Mouse (Mus musculus) CH12.LX (cell line): ENCODE measurements at regions not wholly inside any gene's neighbourhood (a gene's known extent, or its start where the extent isn't known, plus 50 kb on each side); places are given as distances from the start of the nearest gene placed in this dataset.

ENCODE experiments used
- DNase-seq: peaks from one replicate; pipeline ENCODE4 v3.0.0-alpha.2; 2013; ENCODE audit errors: extremely low read depth
- H3K27ac ChIP-seq: 2 replicates; pipeline ENCODE4 v1.5.1; 2012; ENCODE audit warnings: low read depth, mild to moderate bottlenecking, control low read depth, moderate library complexity; ENCODE audit not compliant: insufficient read depth
- H3K27me3 ChIP-seq: replicated peaks from 2 replicates; pipeline ENCODE3; 2012; ENCODE audit warnings: inconsistent platforms
- H3K36me3 ChIP-seq, 2 experiments: replicated peaks in 1 of 2; 2 replicates each; pipeline versions ENCODE3 to v1.6.1; 2012; ENCODE audit warnings: inconsistent platforms in 1 of 2, low read length in 1 of 2, mild to moderate bottlenecking in 1 of 2, mixed read lengths in 1 of 2, moderate library complexity in 1 of 2; ENCODE audit not compliant: control insufficient read depth in 1 of 2, insufficient read depth in 1 of 2
- H3K4me1 ChIP-seq, 2 experiments: 2 replicates each; pipeline ENCODE4 v1.6.1; 2012; ENCODE audit warnings: inconsistent platforms in 1 of 2, moderate library complexity in 1 of 2; ENCODE audit not compliant: insufficient read depth in 2 of 2, control insufficient read depth in 1 of 2
- H3K4me2 ChIP-seq: 2 replicates; pipeline ENCODE4 v1.6.1; 2012; ENCODE audit warnings: low read depth, mild to moderate bottlenecking, control low read depth; ENCODE audit not compliant: poor library complexity, insufficient read depth, severe bottlenecking
- H3K4me3 ChIP-seq, 3 experiments: fragments of 150-350 bp in 1 of 3; sonication (generic) in 1 of 3; replicated peaks in 1 of 3; 2 replicates each; pipeline versions ENCODE3 to v1.5.1; 2011 to 2012; ENCODE audit warnings: low read depth in 2 of 3, low read length in 2 of 3, mild to moderate bottlenecking in 2 of 3, moderate library complexity in 2 of 3, control low read depth in 1 of 3, improper control_type of control experiment in 1 of 3, inconsistent platforms in 1 of 3, mixed read lengths in 1 of 3; ENCODE audit not compliant: poor library complexity in 1 of 3
- H3K79me2 ChIP-seq: replicated peaks from 2 replicates; pipeline ENCODE4 v1.6.1; 2012; ENCODE audit warnings: mild to moderate bottlenecking, moderate library complexity; ENCODE audit not compliant: control insufficient read depth, poor library complexity, insufficient read depth, severe bottlenecking; ENCODE audit errors: extremely low read depth
- H3K9ac ChIP-seq: 2 replicates; pipeline ENCODE4 v1.6.1; 2012; ENCODE audit warnings: low read depth, mild to moderate bottlenecking, control low read depth, moderate library complexity; ENCODE audit not compliant: insufficient read depth
- H3K9me3 ChIP-seq: replicated peaks from 2 replicates; pipeline ENCODE3; 2012; ENCODE audit warnings: low read length, inconsistent platforms, mixed read lengths
- BHLHE40 ChIP-seq: IDR thresholded peaks from 2 replicates; pipeline ENCODE4 v1.6.1; 2011; ENCODE audit warnings: mild to moderate bottlenecking, low read depth, low read length, improper control_type of control experiment
- CTCF ChIP-seq, 2 experiments: IDR thresholded peaks in 1 of 2; conservative IDR thresholded peaks in 1 of 2; 2 replicates each; pipeline ENCODE4 v1.5.1; 2011 to 2012; ENCODE audit warnings: low read depth in 2 of 2, low read length in 2 of 2, improper control_type of control experiment in 1 of 2, inconsistent platforms in 1 of 2, mild to moderate bottlenecking in 1 of 2, moderate library complexity in 1 of 2
- E2F4 ChIP-seq: IDR thresholded peaks from 2 replicates; pipeline ENCODE4 v1.6.1; 2011; ENCODE audit warnings: low read depth, low read length, improper control_type of control experiment; ENCODE audit not compliant: insufficient replicate concordance
- ELF1 ChIP-seq: IDR thresholded peaks from 2 replicates; pipeline ENCODE4 v1.6.1; 2014; ENCODE audit warnings: low read depth, mild to moderate bottlenecking, inconsistent platforms, low read length, improper control_type of control experiment
- ETS1 ChIP-seq: conservative IDR thresholded peaks from 2 replicates; pipeline ENCODE4 v1.6.1; 2012; ENCODE audit warnings: low read depth, mild to moderate bottlenecking, inconsistent platforms, low read length, improper control_type of control experiment, moderate library complexity
- IRF4 ChIP-seq: IDR thresholded peaks from 2 replicates; pipeline ENCODE4 v1.6.1; 2014; ENCODE audit warnings: low read depth, mild to moderate bottlenecking, inconsistent platforms, low read length, improper control_type of control experiment
- JUN ChIP-seq: IDR thresholded peaks from 2 replicates; pipeline ENCODE4 v1.6.1; 2011; ENCODE audit warnings: low read depth, mild to moderate bottlenecking, low read length, improper control_type of control experiment, moderate library complexity; ENCODE audit not compliant: insufficient read depth
- JUND ChIP-seq: conservative IDR thresholded peaks from 2 replicates; pipeline ENCODE4 v1.6.1; 2011; ENCODE audit warnings: low read depth, low read length, improper control_type of control experiment
- KAT2A ChIP-seq: IDR thresholded peaks from 2 replicates; pipeline ENCODE4 v1.6.1; 2012; ENCODE audit warnings: low read length, improper control_type of control experiment, inconsistent platforms; ENCODE audit not compliant: insufficient replicate concordance
- MAFK ChIP-seq: IDR thresholded peaks from 2 replicates; pipeline ENCODE4 v1.6.1; 2011; ENCODE audit warnings: low read length, improper control_type of control experiment; ENCODE audit not compliant: insufficient replicate concordance
- MAX ChIP-seq: IDR thresholded peaks from 2 replicates; pipeline ENCODE4 v1.6.1; 2011; ENCODE audit warnings: low read length, improper control_type of control experiment
- MAZ ChIP-seq: IDR thresholded peaks from 2 replicates; pipeline ENCODE4 v1.6.1; 2012; ENCODE audit warnings: low read depth, mild to moderate bottlenecking, inconsistent platforms, low read length, improper control_type of control experiment, moderate library complexity
- MYC ChIP-seq: IDR thresholded peaks from 2 replicates; pipeline ENCODE4 v1.6.1; 2011; ENCODE audit warnings: low read depth, mild to moderate bottlenecking, improper control_type of control experiment, low read length
- NELFE ChIP-seq: IDR thresholded peaks from 2 replicates; pipeline ENCODE4 v1.6.1; 2011; ENCODE audit warnings: low read depth, low read length, improper control_type of control experiment
- PAX5 ChIP-seq: IDR thresholded peaks from 2 replicates; pipeline ENCODE4 v1.6.1; 2012; ENCODE audit warnings: low read length, inconsistent platforms, mixed read lengths
- POLR2A ChIP-seq: IDR thresholded peaks from 2 replicates; pipeline ENCODE4 v1.6.1; 2011; ENCODE audit warnings: low read depth, mild to moderate bottlenecking, improper control_type of control experiment, low read length
- RAD21 ChIP-seq: IDR thresholded peaks from 2 replicates; pipeline ENCODE4 v1.6.1; 2011; ENCODE audit warnings: low read depth, mild to moderate bottlenecking, low read length, improper control_type of control experiment, moderate library complexity
- RCOR1 ChIP-seq: conservative IDR thresholded peaks from 2 replicates; pipeline ENCODE4 v1.6.1; 2012; ENCODE audit warnings: low read depth, mild to moderate bottlenecking, inconsistent platforms, low read length, improper control_type of control experiment
- SIN3A ChIP-seq: IDR thresholded peaks from 2 replicates; pipeline ENCODE4 v1.6.1; 2012; ENCODE audit warnings: low read length, improper control_type of control experiment, inconsistent platforms
- SMC3 ChIP-seq: IDR thresholded peaks from 2 replicates; pipeline ENCODE4 v1.6.1; 2011; ENCODE audit warnings: low read depth, low read length, improper control_type of control experiment
- TCF12 ChIP-seq: IDR thresholded peaks from 2 replicates; pipeline ENCODE4 v1.6.1; 2014; ENCODE audit warnings: low read depth, mild to moderate bottlenecking, inconsistent platforms, low read length, improper control_type of control experiment
- USF2 ChIP-seq: conservative IDR thresholded peaks from 2 replicates; pipeline ENCODE4 v1.6.1; 2011; ENCODE audit warnings: low read depth, low read length, improper control_type of control experiment
- ZKSCAN1 ChIP-seq: IDR thresholded peaks from 2 replicates; pipeline ENCODE4 v1.6.1; 2012; ENCODE audit warnings: low read depth, inconsistent platforms, low read length, improper control_type of control experiment, borderline replicate concordance
- ZNF384 ChIP-seq: IDR thresholded peaks from 2 replicates; pipeline ENCODE4 v1.6.1; 2012; ENCODE audit warnings: low read depth, low read length, improper control_type of control experiment, inconsistent platforms
- dilution Hi-C: fragments of 300-500 bp; cut with MboI; formaldehyde crosslinking; loops from 2 replicates; pipeline ENCODE4 v1.14.3; 2020; ENCODE audit warnings: low sequenced_read_pairs; ENCODE audit not compliant: extremely low pct_unique_long_range_greater_than_20kb, extremely low pct_ligation_motif_present
- in situ Hi-C: fragments of 300-500 bp; cut with MboI; formaldehyde crosslinking; loops from 3 replicates; pipeline ENCODE4 v1.14.3; 2019; ENCODE audit warnings: low sequenced_read_pairs, low pct_ligation_motif_present, low pct_unique_long_range_greater_than_20kb, mixed read lengths

- H3K4me1 ChIP-seq: 0 out of 4 replicates have a peak, but pooled peaks cover 0 to 5% of the 10 kb centered on the region in 2 experiments
- H3K9me3 ChIP-seq: no peaks in the 10 kb centered on the region
- dilution Hi-C loops: no loop called here
- no peaks in the 10 kb centered on the region for H3K27me3 ChIP-seq
- no peak for DNase-seq
- H3K36me3 ChIP-seq: no peaks in the 10 kb centered on the region
- no peak overlapping the region for H3K4me3 ChIP-seq
- in situ Hi-C loops: no loop called here
- no peak overlapping the region for H3K4me2 ChIP-seq
- H3K27ac ChIP-seq: no peak overlapping the region
- TF ChIP-seq ELF1 (no peak), IRF4 (no peak)
- no peaks in the 10 kb centered on the region for H3K79me2 ChIP-seq
- H3K9ac ChIP-seq: no peak overlapping the region
These were observed 188.3 kb upstream of the Vwde start for GRCm38 (mm10) chr6:13413092-13413491.

GRCm38 (mm10) chr6:13384469-13384868, 159.7 kb upstream of the Vwde start:
- peaks cover 9% of the 10 kb centered on the region for H3K9me3 ChIP-seq
- no peaks in the 10 kb centered on the region for H3K36me3 ChIP-seq
- dilution Hi-C loops: no loop called here
- H3K79me2 ChIP-seq: no peaks in the 10 kb centered on the region
- H3K27me3 ChIP-seq: no peaks in the 10 kb centered on the region
- H3K4me1 ChIP-seq: peaks cover 0 to 13% of the 10 kb centered on the region in 2 experiments; a peak in 2 of 4 replicates
- in situ Hi-C loops: no loop called here
- peak; percentile 55 for DNase-seq
- H3K27ac ChIP-seq: no peak overlapping the region
- no peak overlapping the region for H3K4me2 ChIP-seq
- H3K4me3 ChIP-seq: no peak overlapping the region
- no peak overlapping the region for H3K9ac ChIP-seq
- TF ChIP-seq BHLHE40 (no peak), JUN (no peak), MYC (no peak), ZNF384 (peak; percentile 70), SIN3A (no peak)

GRCm38 (mm10) chr6:13383211-13383610, 158.4 kb upstream of the Vwde start:
- Histone ChIP-seq H3K9me3 (peaks cover 9% of the 10 kb centered on the region), H3K27ac (no peak overlapping the region), H3K36me3 (no peaks in the 10 kb centered on the region)
- no peak for TF ChIP-seq JUND
- no peak for TF ChIP-seq MAZ
- no peak for TF ChIP-seq RCOR1
- no peak for TF ChIP-seq ETS1
- TF ChIP-seq ZKSCAN1: no peak
- no peak for TF ChIP-seq MAFK
- no peak for TF ChIP-seq MYC
- TF ChIP-seq NELFE: no peak
- TF ChIP-seq PAX5: no peak
- TF ChIP-seq USF2: no peak
- TF ChIP-seq JUN: no peak
- no peak for TF ChIP-seq TCF12
- no peak for TF ChIP-seq BHLHE40
- TF ChIP-seq MAX: no peak
- no peak for TF ChIP-seq SMC3
- no peak for TF ChIP-seq POLR2A
- no peak for TF ChIP-seq CTCF (conservative IDR thresholded peaks at IDR 0.05 in 1 of 2, IDR thresholded peaks at IDR 0.05 in 1 of 2; ENCODE audit: low read depth in 2 of 2, low read length in 2 of 2)
- no peak for TF ChIP-seq KAT2A
- TF ChIP-seq RAD21: no peak
- no peak for TF ChIP-seq E2F4
- TF ChIP-seq, all 38 proteins: peak for 0
- Histone ChIP-seq H3K4me3 (no peak overlapping the region), H3K79me2 (no peaks in the 10 kb centered on the region), H3K4me2 (no peak overlapping the region), H3K27me3 (no peaks in the 10 kb centered on the region), H3K9ac (no peak overlapping the region), H3K4me1 (peaks cover 0 to 13% of the 10 kb centered on the region in 2 experiments; a peak in 2 of 4 replicates)
- in situ Hi-C loops: no loop called here
- dilution Hi-C loops: no loop called here
- no peak for DNase-seq
